Mouse (Mus musculus) liver, postnatal 0 days (tissue): ENCODE data around the gene Irgq. TPM values are rescaled to one million over a fixed set of nuclear protein-coding genes. Genes with fewer than 3 reads are reported as not detected.
A peak's percentile ranks its signal among the peaks of the same experiment; 100 is the strongest.

ENCODE experiments used
- ATAC-seq: fragments of 200-750 bp; cut with Nextera tagmentation; 2 replicates; pipeline ENCODE4 v1.8.0; 2017; ENCODE audit warnings: mild to moderate bottlenecking, moderate library complexity
- DNase-seq: peaks from one replicate; pipeline ENCODE4 v3.0.0-alpha.2; 2016
- H3K27ac ChIP-seq: fragments of 300-500 bp; sonication (generic); 2 replicates; pipeline ENCODE4 v1.5.1; 2014; ENCODE audit warnings: antibody characterized with exemption, moderate library complexity, mild to moderate bottlenecking, low read depth
- H3K27me3 ChIP-seq: fragments of 300-500 bp; sonication (generic); 2 replicates; pipeline ENCODE4 v1.6.1; 2014; ENCODE audit warnings: low read length, control low read depth, mixed read lengths; ENCODE audit not compliant: insufficient read depth
- H3K36me3 ChIP-seq: fragments of 300-500 bp; sonication (generic); replicated peaks from 2 replicates; pipeline ENCODE4 v1.6.1; 2014; ENCODE audit warnings: mild to moderate bottlenecking, control low read depth, low read length, moderate library complexity, mixed read lengths; ENCODE audit not compliant: insufficient read depth
- H3K4me1 ChIP-seq: fragments of 300-500 bp; sonication (generic); 2 replicates; pipeline ENCODE4 v1.6.1; 2014; ENCODE audit warnings: antibody characterized with exemption, mild to moderate bottlenecking, control low read depth; ENCODE audit not compliant: insufficient read depth
- H3K4me2 ChIP-seq: fragments of 300-500 bp; sonication (generic); 2 replicates; pipeline ENCODE4 v1.6.1; 2014; ENCODE audit warnings: low read depth, mild to moderate bottlenecking, low read length, moderate library complexity, mixed read lengths
- H3K4me3 ChIP-seq: fragments of 300-500 bp; sonication (generic); 2 replicates; pipeline ENCODE4 v1.5.1; 2014; ENCODE audit warnings: low read depth, low read length
- H3K9ac ChIP-seq: fragments of 300-500 bp; sonication (generic); replicated peaks from 2 replicates; pipeline ENCODE4 v1.6.1; 2014; ENCODE audit warnings: mild to moderate bottlenecking, moderate library complexity
- H3K9me3 ChIP-seq: fragments of 300-500 bp; sonication (generic); 2 replicates; pipeline ENCODE4 v1.6.1; 2016; ENCODE audit warnings: mild to moderate bottlenecking, control low read depth, low read length, mixed read lengths
- CTCF ChIP-seq: sonication (generic); IDR thresholded peaks from 2 replicates; pipeline ENCODE4 v1.5.1; 2016; ENCODE audit warnings: antibody characterized with exemption, low read depth
- EP300 ChIP-seq: IDR thresholded peaks from 2 replicates; pipeline ENCODE4 v1.6.1; 2016; ENCODE audit warnings: antibody characterized with exemption, low read depth, mild to moderate bottlenecking
- WGBS: fragments of 180-500 bp; shearing (Covaris S2); extraction: QIAGEN DNeasy Blood & Tissue Kit; methylation state at CpG from one replicate; pipeline ENCODE4 v1.1.7; 2014; ENCODE audit not compliant: insufficient replicate concordance; 5-methylcytosine and 5-hydroxymethylcytosine counted together
- polyA plus RNA-seq: library from polyadenylated mRNA; unstranded; fragments of >200 nt; fragmentation: Nextera tagmentation; extraction: Ambion mirVana; gene quantifications from 2 replicates; pipeline ENCODE4 v1.2.1, GENCODE M21; 2015

Gene Irgq
- polyA plus RNA-seq, 1 experiment from 2014 or later, result 1.3 TPM

- ATAC-seq, result no peak
- Histone ChIP-seq H3K27ac (no peak overlapping the region), H3K4me2 (no peak overlapping the region), H3K27me3 (no peaks in the 10 kb centered on the region), H3K36me3 (peaks cover 9% of the 10 kb centered on the region), H3K4me3 (no peak overlapping the region), H3K9ac (no peak overlapping the region), H3K9me3 (no peaks in the 10 kb centered on the region), H3K4me1 (peaks cover 17% of the 10 kb centered on the region)
- no peak for DNase-seq
- 82% methylated on average over 11 of the region's 11 CpGs for WGBS
- TF ChIP-seq CTCF, result no peak
- TF ChIP-seq EP300, result no peak; the same call in 1 of the 2 replicates
Measured at GRCm38 (mm10) chr7:24528861-24529260, 1.6 kb upstream of the Irgq start.

- TF ChIP-seq CTCF (no peak), EP300 (no peak)
- Histone ChIP-seq H3K36me3 (peaks cover 16% of the 10 kb centered on the region), H3K4me1 (peaks cover 17% of the 10 kb centered on the region), H3K4me2 (peak overlapping the region; percentile 99), H3K27me3 (no peaks in the 10 kb centered on the region), H3K4me3 (peak overlapping the region; percentile 57), H3K9me3 (no peaks in the 10 kb centered on the region), H3K9ac (peak overlapping the region; percentile 88), H3K27ac (peak overlapping the region; percentile 93)
- WGBS, result 53% methylated on average over 11 of the region's 11 CpGs
- ATAC-seq (no peak), DNase-seq (no peak)
Measured at GRCm38 (mm10) chr7:24529580-24529979, 909 bp upstream of the Irgq start.

GRCm38 (mm10) chr7:24531211-24531971 lies 902 bp downstream of the Irgq start:
- Histone ChIP-seq H3K4me1 (peaks cover 17% of the 10 kb centered on the region), H3K4me3 (peak overlapping the region; percentile 57), H3K9ac (peak overlapping the region; percentile 88), H3K27me3 (no peaks in the 10 kb centered on the region), H3K36me3 (peaks cover 24% of the 10 kb centered on the region), H3K9me3 (no peaks in the 10 kb centered on the region), H3K4me2 (peak overlapping the region; percentile 99), H3K27ac (peak overlapping the region; percentile 93)
- 2% methylated on average over 43 of the region's 43 CpGs for WGBS
- DNase-seq, result peak; percentile 82
- TF ChIP-seq CTCF, result peak; percentile 90
- no peak for TF ChIP-seq EP300
- ATAC-seq, result peak; percentile 50

- no peak for TF ChIP-seq EP300
- no peak for TF ChIP-seq CTCF
- Histone ChIP-seq H3K4me2 (no peak overlapping the region), H3K27ac (no peak overlapping the region), H3K27me3 (no peaks in the 10 kb centered on the region), H3K36me3 (peaks cover 24% of the 10 kb centered on the region), H3K4me3 (no peak overlapping the region), H3K9me3 (no peaks in the 10 kb centered on the region), H3K4me1 (peaks cover 17% of the 10 kb centered on the region), H3K9ac (no peak overlapping the region)
- 88% methylated on average over 28 of the region's 28 CpGs for WGBS
- ATAC-seq, result no peak
- DNase-seq, result no peak
Measured at GRCm38 (mm10) chr7:24533031-24533571, 2.6 kb downstream of the Irgq start.

DNA sequence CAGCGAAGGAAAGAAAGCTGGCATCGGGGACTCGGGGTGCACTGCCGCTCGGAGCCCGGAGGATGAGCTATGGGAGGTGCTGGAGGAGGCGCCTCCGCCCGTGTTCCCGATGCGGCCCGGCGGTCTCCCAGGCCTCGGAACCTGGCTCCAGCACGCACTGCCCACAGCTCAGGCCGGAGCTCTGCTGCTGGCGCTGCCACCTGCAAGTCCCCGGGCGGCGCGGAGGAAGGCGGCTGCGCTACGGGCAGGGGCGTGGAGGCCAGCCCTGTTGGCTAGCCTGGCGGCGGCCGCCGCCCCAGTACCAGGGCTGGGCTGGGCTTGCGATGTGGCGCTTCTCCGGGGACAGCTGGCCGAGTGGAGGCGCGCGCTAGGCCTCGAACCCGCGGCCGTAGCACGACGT lies 3.3 kb downstream of the Irgq start:
- TF ChIP-seq CTCF (no peak), EP300 (no peak)
- peaks cover 24% of the 10 kb centered on the region for H3K36me3 ChIP-seq
- no peaks in the 10 kb centered on the region for H3K9me3 ChIP-seq
- no peak overlapping the region for H3K9ac ChIP-seq
- H3K27ac ChIP-seq, result no peak overlapping the region
- no peak overlapping the region for H3K4me3 ChIP-seq
- H3K4me1 ChIP-seq, result peaks cover 22% of the 10 kb centered on the region
- ATAC-seq, result no peak
- H3K27me3 ChIP-seq, result no peaks in the 10 kb centered on the region
- no peak overlapping the region for H3K4me2 ChIP-seq
- WGBS, result 72% methylated on average over 25 of the region's 42 CpGs
- no peak for DNase-seq

- ATAC-seq (no peak), DNase-seq (no peak)
- TF ChIP-seq EP300 (no peak), CTCF (no peak)
- Histone ChIP-seq H3K27ac (no peak overlapping the region), H3K4me1 (peaks cover 21% of the 10 kb centered on the region), H3K4me3 (no peak overlapping the region), H3K9me3 (no peaks in the 10 kb centered on the region), H3K36me3 (peaks cover 24% of the 10 kb centered on the region), H3K4me2 (no peak overlapping the region), H3K9ac (no peak overlapping the region), H3K27me3 (no peaks in the 10 kb centered on the region)
- WGBS, result 83% methylated on average over 12 of the region's 19 CpGs
Measured at GRCm38 (mm10) chr7:24534301-24534700, 3.8 kb downstream of the Irgq start.
